Mouse (Mus musculus): ENCODE measurements around the gene Prp2. TPM values are rescaled to one million over a fixed set of nuclear protein-coding genes. Genes with fewer than 3 reads are reported as not detected.

Prp2 gene
- total RNA-seq (2023) = not detected in 4 replicates

DNA sequence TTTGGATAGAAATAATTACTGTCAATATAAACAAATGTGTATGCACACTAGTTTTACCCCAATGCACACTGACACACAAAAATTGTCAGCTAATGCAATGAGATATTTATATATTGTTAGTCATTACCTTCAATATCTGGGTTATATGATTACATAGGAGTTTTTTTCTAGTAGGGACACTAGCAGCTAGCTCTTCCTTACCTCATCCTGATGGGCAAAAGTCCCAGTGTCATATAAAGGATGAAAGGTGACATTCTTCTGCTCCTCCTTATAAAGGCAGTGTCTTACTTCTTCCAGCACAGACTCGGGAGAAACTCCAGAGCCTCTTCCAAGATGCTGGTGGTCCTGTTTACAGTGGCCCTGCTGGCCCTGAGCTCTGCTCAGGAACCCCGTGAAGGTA, at the start of gene Prp2:
Prp2 (plus strand) TSS at position 301 of the 400 bp plus-strand sequence.

GRCm38 (mm10) chr6:132569509-132569908, 26.2 kb upstream of the Prp2 start, which contains the start of gene Prh1:
Gene Prh1 (plus strand): TSS chr6:132569809.

Other genes starting within 250 kb of the Prp2 start
- not detected in 4 replicates for gene Gm8882, start 231.8 kb upstream of the Prp2 start, total RNA-seq (2023)
- not detected in 4 replicates for gene Prh1, start 26.1 kb upstream of the Prp2 start, total RNA-seq (2023)
- not detected in 4 replicates for gene A630073D07Rik, start 55.6 kb downstream of the Prp2 start, total RNA-seq (2023)
- not detected in 4 replicates for gene Tas2r120, start 61.0 kb downstream of the Prp2 start, total RNA-seq (2023)
- not detected in 4 replicates for gene Tas2r121, start 105.1 kb downstream of the Prp2 start, total RNA-seq (2023)
- gene Tas2r122, start 116.0 kb downstream of the Prp2 start, total RNA-seq (2023) = not detected in 4 replicates
- gene Tas2r115, start 142.1 kb downstream of the Prp2 start, total RNA-seq (2023) = not detected in 4 replicates
- gene Tas2r124, start 158.8 kb downstream of the Prp2 start, total RNA-seq (2023) = not detected in 4 replicates
- not detected in 4 replicates for gene Tas2r102, start 166.2 kb downstream of the Prp2 start, total RNA-seq (2023)
- gene Tas2r136, start 182.2 kb downstream of the Prp2 start, total RNA-seq (2023) = not detected in 4 replicates
- gene Tas2r117, start 206.9 kb downstream of the Prp2 start, total RNA-seq (2023) = not detected in 4 replicates